Mouse (Mus musculus) heart, embryonic 14.5 days (tissue): ENCODE measurements around the gene Pias3. TPM values are rescaled to one million over a fixed set of nuclear protein-coding genes. Genes with fewer than 3 reads are reported as not detected.
"Not testable (repeated sequence)": the region's sequence is repeated elsewhere in the genome, so short reads cannot be mapped to it uniquely, and the experiment has no call there.

Source experiments
- ATAC-seq: fragments of 200-750 bp; cut with Nextera tagmentation; 2 replicates; pipeline ENCODE4 v1.8.0; 2017; ENCODE audit warnings: low read depth, moderate TSS enrichment; ENCODE audit not compliant: insufficient number of reproducible peaks, insufficient read depth, low FRiP score
- H3K27ac ChIP-seq, 2 experiments: fragments of 200-500 bp in 1 of 2; fragments of 300-500 bp in 1 of 2; sonication (generic) in 1 of 2; replicated peaks in 1 of 2; 2 replicates each; pipeline ENCODE4 v1.5.1; 2012 to 2014; ENCODE audit warnings: low read depth in 2 of 2, low read length in 2 of 2, control low read depth in 1 of 2, mild to moderate bottlenecking in 1 of 2, mixed read lengths in 1 of 2; ENCODE audit not compliant: control insufficient read depth in 1 of 2, insufficient read depth in 1 of 2
- H3K27me3 ChIP-seq: fragments of 300-500 bp; sonication (generic); 2 replicates; pipeline ENCODE4 v1.6.1; 2014; ENCODE audit warnings: mild to moderate bottlenecking, low read length, control low read depth; ENCODE audit not compliant: control insufficient read depth, insufficient read depth
- H3K36me3 ChIP-seq: fragments of 300-500 bp; sonication (generic); 2 replicates; pipeline ENCODE4 v1.6.1; 2014; ENCODE audit warnings: mild to moderate bottlenecking, control low read depth, low read length, mixed read lengths; ENCODE audit not compliant: control insufficient read depth, insufficient read depth
- H3K4me1 ChIP-seq, 2 experiments: fragments of 200-500 bp in 1 of 2; fragments of 300-500 bp in 1 of 2; sonication (generic) in 1 of 2; 2 replicates each; pipeline ENCODE4 v1.6.1; 2012 to 2014; ENCODE audit warnings: low read length in 2 of 2, control low read depth in 1 of 2, mixed read lengths in 1 of 2; ENCODE audit not compliant: control insufficient read depth in 2 of 2, insufficient read depth in 2 of 2
- H3K4me2 ChIP-seq: fragments of 300-500 bp; sonication (generic); 2 replicates; pipeline ENCODE4 v1.6.1; 2014; ENCODE audit warnings: mild to moderate bottlenecking, low read length
- H3K4me3 ChIP-seq, 2 experiments: fragments of 200-500 bp in 1 of 2; fragments of 300-500 bp in 1 of 2; sonication (generic) in 1 of 2; 2 replicates each; pipeline ENCODE4 v1.5.1; 2012 to 2014; ENCODE audit warnings: low read length in 2 of 2, mild to moderate bottlenecking in 2 of 2, control low read depth in 1 of 2, low read depth in 1 of 2, moderate library complexity in 1 of 2; ENCODE audit not compliant: control insufficient read depth in 1 of 2, insufficient read depth in 1 of 2
- H3K9ac ChIP-seq: fragments of 300-500 bp; sonication (generic); 2 replicates; pipeline ENCODE4 v1.6.1; 2014; ENCODE audit warnings: mild to moderate bottlenecking, low read length
- H3K9me3 ChIP-seq: fragments of 300-500 bp; sonication (generic); 2 replicates; pipeline ENCODE4 v1.6.1; 2016; ENCODE audit warnings: low read length, control low read depth; ENCODE audit not compliant: control insufficient read depth
- WGBS: fragments of 180-500 bp; shearing (Covaris S2); extraction: QIAGEN DNeasy Blood & Tissue Kit; methylation state at CpG from one replicate; pipeline ENCODE4 v1.1.7; 2014; 5-methylcytosine and 5-hydroxymethylcytosine counted together
- polyA plus RNA-seq: library from polyadenylated mRNA; unstranded; fragments of >200 nt; fragmentation: Nextera tagmentation; extraction: Ambion mirVana; gene quantifications from 2 replicates; pipeline ENCODE4 v1.2.1, GENCODE M21; 2014

Pias3 gene
- polyA plus RNA-seq, 1 experiment from 2014 or later, result 30.6 TPM

DNA sequence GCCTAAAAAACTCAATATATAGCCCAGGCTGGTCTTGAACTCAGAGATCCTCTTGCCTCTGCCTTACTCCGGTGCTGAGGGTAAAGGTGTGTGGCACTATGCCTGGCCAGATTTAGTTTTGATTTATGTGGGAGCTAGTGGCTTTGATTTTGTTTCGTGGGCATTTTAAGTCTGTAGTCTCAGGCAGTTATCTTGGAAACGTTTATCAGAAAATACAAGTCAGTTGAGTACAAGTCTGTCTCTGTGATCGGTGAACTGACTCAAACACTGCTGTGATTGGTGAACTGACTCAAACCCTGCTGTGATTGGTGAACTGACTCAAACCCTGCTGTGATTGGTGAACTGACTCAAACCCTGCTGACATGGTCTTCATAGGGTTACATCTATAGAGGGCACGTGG, 34.6 kb downstream of the Pias3 start:
- ATAC-seq, result no peak
- peaks cover 5 to 45% of the 10 kb centered on the region in 2 experiments for H3K4me1 ChIP-seq
- WGBS, result 48% methylated on average over 5 of the region's 5 CpGs

DNA sequence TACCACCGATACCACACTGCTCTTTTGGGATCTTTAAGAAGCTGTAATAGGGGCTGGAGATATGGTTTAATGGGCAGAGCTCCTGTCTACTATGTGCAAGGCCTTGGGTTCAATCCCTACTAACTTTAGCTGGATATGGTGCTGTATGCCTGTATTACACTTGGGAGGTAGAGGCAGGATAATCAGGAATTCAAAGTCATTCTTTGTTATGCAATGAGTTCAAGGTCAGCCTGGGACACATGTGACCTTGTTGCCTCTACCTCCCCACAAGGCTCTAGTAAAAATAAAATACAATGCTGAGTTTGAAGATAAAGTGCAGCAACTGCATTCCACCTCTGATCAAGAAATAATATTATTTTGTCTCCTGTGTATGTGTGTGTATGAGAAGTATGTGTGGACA, 37.8 kb downstream of the Pias3 start:
- Histone ChIP-seq H3K4me3 (no peak overlapping the region), H3K36me3 (no peaks in the 10 kb centered on the region), H3K4me2 (no peak overlapping the region), H3K9me3 (no peaks in the 10 kb centered on the region), H3K27me3 (no peaks in the 10 kb centered on the region), H3K9ac (no peak overlapping the region), H3K27ac (no peak overlapping the region), H3K4me1 (peaks cover 3 to 38% of the 10 kb centered on the region in 2 experiments)
- no peak; the same call in 1 of the 2 replicates for ATAC-seq
- WGBS, result 77% methylated on average over 1 of the region's 1 CpGs

More for the DNA sequence above, 34.6 kb downstream of the Pias3 start:
- Histone ChIP-seq H3K9ac (no peak overlapping the region), H3K27ac (no peak overlapping the region), H3K4me2 (0 out of 2 replicates have a peak overlapping the region, but pooled peaks have one; percentile 11), H3K36me3 (no peaks in the 10 kb centered on the region), H3K9me3 (no peaks in the 10 kb centered on the region), H3K4me3 (no peak overlapping the region), H3K27me3 (no peaks in the 10 kb centered on the region)

DNA sequence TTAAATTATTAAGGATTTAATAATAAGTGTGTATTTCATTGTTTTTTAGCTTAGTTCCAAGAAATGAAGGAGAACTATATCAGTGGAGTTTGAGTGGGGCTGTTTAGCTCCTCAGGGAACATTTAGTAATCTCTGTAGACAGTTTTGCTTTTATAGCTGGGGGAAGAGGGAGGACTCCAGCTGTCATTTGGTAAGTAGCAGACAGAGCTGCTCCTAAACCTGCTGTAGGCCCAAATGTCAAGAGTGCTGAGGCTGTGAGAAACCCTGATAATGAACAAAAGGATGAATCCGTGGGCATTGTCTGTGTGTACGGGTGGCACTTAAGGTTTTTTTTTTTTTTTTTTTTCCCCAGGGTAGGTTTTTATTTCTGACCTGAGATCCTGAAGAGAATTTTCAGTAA, 39.0 kb downstream of the Pias3 start:
- H3K9ac ChIP-seq, result no peak overlapping the region
- H3K27ac ChIP-seq, result no peak overlapping the region
- no peaks in the 10 kb centered on the region for H3K36me3 ChIP-seq
- no peaks in the 10 kb centered on the region for H3K9me3 ChIP-seq
- no peak for ATAC-seq
- H3K4me2 ChIP-seq, result no peak overlapping the region
- no peak overlapping the region for H3K4me3 ChIP-seq
- H3K4me1 ChIP-seq, result peaks cover 3 to 27% of the 10 kb centered on the region in 2 experiments
- H3K27me3 ChIP-seq, result no peaks in the 10 kb centered on the region
- WGBS, result 86% methylated on average over 2 of the region's 2 CpGs

DNA sequence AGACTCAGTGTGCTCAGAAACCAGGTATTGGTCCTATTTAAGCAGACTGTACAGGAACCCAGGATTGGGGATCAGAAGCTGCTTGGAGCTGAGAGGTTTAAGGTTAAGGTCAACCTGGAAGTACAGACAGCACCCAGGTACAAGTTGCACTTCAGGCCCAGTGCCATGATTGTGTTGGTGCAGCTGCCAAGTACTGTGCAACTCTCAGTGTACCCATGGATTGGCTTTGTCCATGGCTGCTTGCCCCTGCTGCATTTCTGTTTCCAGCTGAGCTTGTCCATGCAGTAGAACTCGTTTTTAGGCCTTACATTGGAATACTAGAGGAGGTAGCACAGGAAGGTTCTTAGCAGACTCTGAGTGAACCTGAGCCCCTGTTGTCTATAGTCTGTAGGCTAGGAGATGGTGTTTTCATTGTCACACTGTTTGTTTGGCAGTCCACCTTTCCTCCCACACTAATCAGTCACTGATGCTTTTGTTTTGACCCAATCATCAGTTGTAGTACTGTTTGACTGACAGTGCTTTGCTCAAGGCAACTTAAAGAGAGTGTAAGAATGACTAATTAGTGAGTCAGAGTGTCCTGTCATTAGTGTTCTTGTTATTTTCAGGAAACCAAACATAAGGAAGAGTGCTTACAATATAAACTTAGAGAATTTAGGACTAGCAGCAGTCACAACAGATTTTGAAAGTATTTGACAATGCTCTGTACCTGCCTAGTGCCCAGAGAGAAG, 41.0 kb downstream of the Pias3 start:
- 39% methylated on average over 1 of the region's 1 CpGs for WGBS
- ATAC-seq, result no peak
- peaks cover 0 to 12% of the 10 kb centered on the region in 2 experiments; a peak in 3 of 4 replicates for H3K4me1 ChIP-seq
- no peak overlapping the region for H3K4me2 ChIP-seq
- no peaks in the 10 kb centered on the region for H3K36me3 ChIP-seq
- H3K27me3 ChIP-seq, result no peaks in the 10 kb centered on the region
- H3K4me3 ChIP-seq, result no peak overlapping the region
- no peaks in the 10 kb centered on the region for H3K9me3 ChIP-seq
- no peak overlapping the region for H3K9ac ChIP-seq
- H3K27ac ChIP-seq, result no peak overlapping the region

DNA sequence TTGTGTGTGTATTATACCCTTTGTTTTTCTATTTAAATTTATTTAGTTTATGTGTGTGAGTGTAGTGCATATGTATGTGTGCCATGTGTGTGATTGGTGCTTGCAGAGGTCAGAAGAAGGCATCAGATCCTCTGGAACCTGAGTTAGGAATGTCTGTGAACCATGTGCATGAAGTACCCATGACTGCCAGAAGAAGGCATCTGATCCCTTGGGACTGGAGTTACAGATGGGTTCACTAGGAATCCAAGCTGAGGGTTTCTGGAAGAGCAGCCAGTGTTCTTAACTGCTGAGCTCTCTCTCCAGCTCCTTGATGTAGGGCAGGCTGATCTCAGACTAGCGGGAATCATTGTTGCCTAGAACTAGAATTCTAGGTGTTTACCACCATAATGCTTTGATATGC, 41.8 kb downstream of the Pias3 start:
- peaks cover 0 to 16% of the 10 kb centered on the region in 2 experiments; a peak in 3 of 4 replicates for H3K4me1 ChIP-seq
- no peaks in the 10 kb centered on the region for H3K9me3 ChIP-seq
- H3K9ac ChIP-seq, result no peak overlapping the region
- H3K4me3 ChIP-seq, result no peak overlapping the region
- no peak for ATAC-seq
- H3K27me3 ChIP-seq, result no peaks in the 10 kb centered on the region
- H3K36me3 ChIP-seq, result no peaks in the 10 kb centered on the region
- WGBS, result 73% methylated on average over 1 of the region's 1 CpGs
- no peak overlapping the region for H3K27ac ChIP-seq
- H3K4me2 ChIP-seq, result no peak overlapping the region

DNA sequence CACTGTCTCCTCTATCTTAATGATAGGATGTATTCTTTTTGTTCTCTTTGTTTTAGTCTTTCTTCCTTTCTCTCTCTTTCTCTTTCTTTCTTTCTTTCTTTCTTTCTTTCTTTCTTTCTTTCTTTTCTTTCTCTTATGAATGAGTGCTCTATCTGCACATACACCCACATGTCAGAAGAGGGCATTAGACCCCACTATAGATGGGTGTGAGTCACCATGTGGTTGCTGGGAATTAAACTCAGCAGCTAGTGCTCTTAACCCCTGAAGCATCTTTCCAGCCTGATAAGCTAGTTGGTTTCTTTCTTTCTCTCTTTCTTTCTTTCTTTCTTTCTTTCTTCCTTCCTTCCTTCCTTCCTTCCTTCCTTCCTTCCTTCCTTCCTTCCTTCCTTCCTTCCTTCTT, 44.1 kb downstream of the Pias3 start:
- not testable (repeated sequence) for ATAC-seq, H3K4me2 ChIP-seq, H3K9ac ChIP-seq, H3K4me3 ChIP-seq, H3K27ac ChIP-seq, H3K9me3 ChIP-seq, H3K36me3 ChIP-seq, H3K27me3 ChIP-seq
- H3K4me1 ChIP-seq, result peaks cover 0 to 16% of the 10 kb centered on the region in 2 experiments; a peak in 3 of 4 replicates

DNA sequence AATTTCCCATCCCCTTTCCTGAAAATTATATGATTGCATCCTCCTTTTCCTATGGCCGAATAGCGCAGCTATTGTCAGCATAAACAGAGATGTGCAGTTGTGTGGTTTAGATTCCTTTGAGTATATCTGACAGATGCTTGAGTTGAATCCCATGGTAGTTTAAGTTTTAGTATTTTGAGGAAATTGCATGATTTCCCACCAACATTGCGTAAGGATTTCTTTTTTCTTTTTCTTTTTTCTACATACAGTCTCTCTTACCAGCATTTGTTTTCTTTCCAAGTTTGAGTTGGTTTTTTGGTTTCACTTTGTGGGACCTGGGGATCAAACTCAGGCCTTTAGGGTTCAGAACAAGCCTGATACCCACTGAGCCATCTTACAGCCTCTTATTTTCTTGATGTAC, 48.2 kb downstream of the Pias3 start:
- Histone ChIP-seq H3K4me1 (peaks cover 0 to 9% of the 10 kb centered on the region in 2 experiments; a peak in 1 of 4 replicates), H3K9me3 (no peaks in the 10 kb centered on the region), H3K4me3 (no peak overlapping the region), H3K27me3 (no peaks in the 10 kb centered on the region), H3K4me2 (no peak overlapping the region), H3K27ac (no peak overlapping the region), H3K9ac (no peak overlapping the region), H3K36me3 (no peaks in the 10 kb centered on the region)
- ATAC-seq, result no peak
- 94% methylated on average over 3 of the region's 3 CpGs for WGBS

DNA sequence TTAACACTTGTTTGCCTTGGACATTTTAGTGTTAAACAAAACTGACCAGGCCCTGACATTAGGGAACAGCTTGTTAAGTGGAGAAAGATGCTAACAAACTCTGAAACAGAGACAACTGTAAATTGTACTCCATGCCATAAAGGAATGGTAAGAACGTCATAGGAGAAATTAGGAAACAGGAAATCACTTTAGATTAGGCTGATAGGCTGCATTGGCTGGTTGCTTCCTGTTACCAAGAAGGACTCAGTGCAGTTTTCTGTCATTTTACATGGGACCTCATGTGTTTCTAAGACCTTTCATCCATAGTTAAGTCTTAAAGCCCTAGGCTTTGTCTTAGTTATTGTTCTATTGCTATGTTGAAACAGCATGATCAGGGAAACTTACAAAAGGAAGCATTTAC, 50.6 kb downstream of the Pias3 start:
- no peaks in the 10 kb centered on the region for H3K9me3 ChIP-seq
- H3K4me1 ChIP-seq, result peaks cover 0 to 9% of the 10 kb centered on the region in 2 experiments; a peak in 1 of 4 replicates
- 37% methylated on average over 1 of the region's 1 CpGs for WGBS
- H3K9ac ChIP-seq, result no peak overlapping the region
- no peaks in the 10 kb centered on the region for H3K36me3 ChIP-seq
- H3K27ac ChIP-seq, result no peak overlapping the region
- no peak overlapping the region for H3K4me2 ChIP-seq
- H3K27me3 ChIP-seq, result no peaks in the 10 kb centered on the region
- ATAC-seq, result no peak
- H3K4me3 ChIP-seq, result no peak overlapping the region
